Mouse (Mus musculus): ENCODE data around the gene Mageh1. TPM values are rescaled to one million over a fixed set of nuclear protein-coding genes. Genes with fewer than 3 reads are reported as not detected.
"Not testable (repeated sequence)": the region's sequence is repeated elsewhere in the genome, so short reads cannot be mapped to it uniquely, and the experiment has no call there.

Gene Mageh1
- 10 to 100 TPM; 21.9 to 24.2 TPM for total RNA-seq (2021)
- long read RNA-seq, experiment 1, transcript Mageh1-201 (1 exons, 1,410 nt): major isoform, 9 of 11 reads
- long read RNA-seq, experiment 1, partial matches to known transcripts: 0 of 11 reads
- long read RNA-seq, experiment 1, other reads (novel, unspliced or antisense): 2 of 11 reads
- long read RNA-seq, experiment 2, transcript Mageh1-201 (1 exons, 1,410 nt): major isoform, 7 of 7 reads
- long read RNA-seq, experiment 2, partial matches to known transcripts: 0 of 7 reads
- long read RNA-seq, experiment 2, other reads (novel, unspliced or antisense): 0 of 7 reads

GRCm38 (mm10) chrX:153037087-153037971, at the start of gene Mageh1:
Gene Mageh1 (minus strand): TSS chrX:153037575.
- DNase-seq: peak; percentile 80 to 85

- not testable (repeated sequence) for DNase-seq
Observed at GRCm38 (mm10) chrX:153037972-153038744, 783 bp upstream of the Mageh1 start.

GRCm38 (mm10) chrX:153031547-153031946, 5.8 kb downstream of the Mageh1 start:
- DNase-seq: not testable (repeated sequence)

- DNase-seq: not testable (repeated sequence)
Observed at GRCm38 (mm10) chrX:153025709-153026108, 11.7 kb downstream of the Mageh1 start.

GRCm38 (mm10) chrX:153025255-153025654, 12.1 kb downstream of the Mageh1 start:
- not testable (repeated sequence) for DNase-seq

- DNase-seq: no peak
Observed at GRCm38 (mm10) chrX:153007685-153008047, 29.7 kb downstream of the Mageh1 start.

GRCm38 (mm10) chrX:153007021-153007684, 30.2 kb downstream of the Mageh1 start:
- DNase-seq: peak; percentile 71 to 84

GRCm38 (mm10) chrX:153006387-153006841, 31.0 kb downstream of the Mageh1 start, which contains the start of gene Usp51:
Gene Usp51 (plus strand): TSS chrX:153006469.
- DNase-seq: peak; percentile 43 to 49

GRCm38 (mm10) chrX:152996105-152996504, 41.3 kb downstream of the Mageh1 start:
- DNase-seq: not testable (repeated sequence)

- not testable (repeated sequence) for DNase-seq
Observed at GRCm38 (mm10) chrX:152989852-152990251, 47.5 kb downstream of the Mageh1 start.

Other genes with a start within 250 kb of the Mageh1 start
- gene Usp51, start 31.1 kb downstream of the Mageh1 start, total RNA-seq (2021): 1 to 10 TPM; 2.1 to 2.8 TPM
- gene Foxr2, start 81.2 kb upstream of the Mageh1 start, total RNA-seq (2021): not detected
- 1 to 10 TPM; 6.3 to 8.5 TPM for gene Rragb, start 102.4 kb upstream of the Mageh1 start, total RNA-seq (2021)
- 1 to 10 TPM in 1 of 2 experiments, under 1 TPM in 1; 0.99 to 1.4 TPM for gene Klf8, start 199.9 kb upstream of the Mageh1 start, total RNA-seq (2021)